Mouse (Mus musculus) cerebellum, adult 2 months (tissue): ENCODE results near the gene Cd300c. TPM values are rescaled to one million over a fixed set of nuclear protein-coding genes. Genes with fewer than 3 reads are reported as not detected.
A peak's percentile ranks its signal among the peaks of the same experiment; 100 is the strongest.
"Not testable (repeated sequence)": the region's sequence is repeated elsewhere in the genome, so short reads cannot be mapped to it uniquely, and the experiment has no call there.

ENCODE experiments used
- DNase-seq, 2 experiments: peaks; one replicate each; pipeline ENCODE4 v3.0.0; 2021
- H3K27ac ChIP-seq: fragments of 200-500 bp; 2 replicates; pipeline ENCODE4 v1.5.1; 2012; ENCODE audit warnings: low read length, control low read depth, inconsistent platforms; ENCODE audit not compliant: insufficient read depth
- H3K27me3 ChIP-seq: fragments of 200-500 bp; 2 replicates; pipeline ENCODE4 v1.6.1; 2012; ENCODE audit warnings: inconsistent platforms, mild to moderate bottlenecking, low read length, moderate library complexity; ENCODE audit not compliant: control insufficient read depth, insufficient read depth
- H3K4me1 ChIP-seq: fragments of 200-500 bp; 2 replicates; pipeline ENCODE4 v1.6.1; 2011; ENCODE audit warnings: low read length; ENCODE audit not compliant: control insufficient read depth, insufficient read depth
- H3K4me3 ChIP-seq: fragments of 200-500 bp; replicated peaks from 2 replicates; pipeline ENCODE3; 2011; ENCODE audit warnings: mild to moderate bottlenecking, low read depth, low read length, control low read depth; ENCODE audit not compliant: insufficient read depth
- CTCF ChIP-seq: fragments of 200-500 bp; IDR thresholded peaks from 2 replicates; pipeline ENCODE4 v1.5.1; 2011; ENCODE audit warnings: low read depth, mild to moderate bottlenecking, control low read depth, low read length, moderate library complexity, borderline replicate concordance; ENCODE audit not compliant: insufficient read depth
- POLR2A ChIP-seq: fragments of 200-500 bp; IDR thresholded peaks from 2 replicates; pipeline ENCODE4 v1.6.1; 2011; ENCODE audit warnings: low read length, control low read depth, borderline replicate concordance; ENCODE audit not compliant: insufficient read depth
- WGBS: fragments of 180-500 bp; shearing (Covaris S2); methylation state at CpG from one replicate; pipeline ENCODE4 v1.1.7; 2018; 5-methylcytosine and 5-hydroxymethylcytosine counted together
- polyA plus RNA-seq: library from polyadenylated mRNA; depleted of rRNA; stranded (reverse); fragments of >200 nt; gene quantifications from 2 replicates; pipeline ENCODE4 v1.2.3, GENCODE M21; 2012; rRNA removed

Gene Cd300c
- polyA plus RNA-seq: 0.18 TPM in 1 of 2 replicates, not detected in the other

- Histone ChIP-seq H3K27me3 (no peaks in the 10 kb centered on the region), H3K4me1 (no peaks in the 10 kb centered on the region; the same call in 1 of the 2 replicates), H3K27ac (no peak within 1 kb of the TSS), H3K4me3 (no peak within 1 kb of the TSS)
- 74% methylated on average over 9 of the region's 9 CpGs for WGBS
- no peak for DNase-seq
- no peak for TF ChIP-seq CTCF
- TF ChIP-seq POLR2A: no peak
Measured at GRCm38 (mm10) chr11:114968752-114969207, at the start of gene Cd300c. TSS of gene Cd300c (minus strand) at chr11:114969157.

GRCm38 (mm10) chr11:115016093-115016492 is 47.1 kb upstream of the Cd300c start, which contains the start of gene Cd300ld2:
TSS of gene Cd300ld2 (minus strand) at chr11:115016193.
- WGBS: no CpG with 5 or more reads among the region's 7 CpGs
- not testable (repeated sequence) for H3K27me3 ChIP-seq, H3K4me3 ChIP-seq, DNase-seq, H3K4me1 ChIP-seq, H3K27ac ChIP-seq

- no peak overlapping the region for H3K27ac ChIP-seq
- no peak for DNase-seq
- H3K4me1 ChIP-seq: peaks cover 7% of the 10 kb centered on the region
- H3K27me3 ChIP-seq: no peaks in the 10 kb centered on the region
- no peak overlapping the region for H3K4me3 ChIP-seq
- 89% methylated on average over 5 of the region's 5 CpGs for WGBS
- no peak for TF ChIP-seq POLR2A
- TF ChIP-seq CTCF: no peak
Measured at GRCm38 (mm10) chr11:115004070-115004469, 35.1 kb upstream of the Cd300c start.

GRCm38 (mm10) chr11:115001474-115002040 is 32.6 kb upstream of the Cd300c start, which contains the start of gene Cd300c2:
TSS of gene Cd300c2 (minus strand) at chr11:115001880.
- H3K27ac ChIP-seq: no peak within 1 kb of the TSS

GRCm38 (mm10) chr11:114989793-114990192 is 20.8 kb upstream of the Cd300c start, which contains the start of gene Cd300ld:
TSS of gene Cd300ld (minus strand) at chr11:114989922.
- no peak for TF ChIP-seq CTCF
- no peak for TF ChIP-seq POLR2A
- Histone ChIP-seq H3K27ac (no peak within 1 kb of the TSS), H3K4me3 (no peak within 1 kb of the TSS), H3K4me1 (no peaks in the 10 kb centered on the region), H3K27me3 (no peaks in the 10 kb centered on the region)
- no peak for DNase-seq
- 86% methylated on average over 4 of the region's 4 CpGs for WGBS

More at GRCm38 (mm10) chr11:115001474-115002040, 32.6 kb upstream of the Cd300c start, which contains the start of gene Cd300c2:
- 49% methylated on average over 7 of the region's 7 CpGs for WGBS
- Histone ChIP-seq H3K4me1 (peaks cover 11% of the 10 kb centered on the region), H3K4me3 (no peak within 1 kb of the TSS), H3K27me3 (no peaks in the 10 kb centered on the region)
- TF ChIP-seq CTCF (no peak), POLR2A (no peak)
- peak in 1 of 2 experiments; percentile 27 for DNase-seq

- H3K27ac ChIP-seq: no peak overlapping the region
- no peaks in the 10 kb centered on the region for H3K27me3 ChIP-seq
- H3K4me3 ChIP-seq: no peak overlapping the region
- 69% methylated on average over 4 of the region's 4 CpGs for WGBS
- no peak for DNase-seq
- TF ChIP-seq POLR2A: no peak
- no peak for TF ChIP-seq CTCF
- no peaks in the 10 kb centered on the region for H3K4me1 ChIP-seq
Measured at GRCm38 (mm10) chr11:114981866-114982265, 12.9 kb upstream of the Cd300c start.

GRCm38 (mm10) chr11:114972726-114973125 is 3.8 kb upstream of the Cd300c start:
- 27% methylated on average over 10 of the region's 10 CpGs for WGBS

GRCm38 (mm10) chr11:114965182-114965828 is 3.7 kb downstream of the Cd300c start:
- Histone ChIP-seq H3K27me3 (no peaks in the 10 kb centered on the region), H3K4me3 (no peak overlapping the region), H3K4me1 (peaks cover 2% of the 10 kb centered on the region), H3K27ac (no peak overlapping the region)
- WGBS: 45% methylated on average over 3 of the region's 3 CpGs
- TF ChIP-seq CTCF (no peak), POLR2A (no peak)
- peak in 1 of 2 experiments; percentile 25 for DNase-seq

More at GRCm38 (mm10) chr11:114972726-114973125, 3.8 kb upstream of the Cd300c start:
- DNase-seq: peak in 1 of 2 experiments; percentile 20
- Histone ChIP-seq H3K4me1 (no peaks in the 10 kb centered on the region; the same call in 1 of the 2 replicates), H3K4me3 (no peak overlapping the region), H3K27me3 (no peaks in the 10 kb centered on the region), H3K27ac (no peak overlapping the region)
- TF ChIP-seq CTCF (no peak), POLR2A (no peak)

- Histone ChIP-seq H3K4me1 (peaks cover 5% of the 10 kb centered on the region), H3K27me3 (no peaks in the 10 kb centered on the region), H3K4me3 (no peak overlapping the region), H3K27ac (no peak overlapping the region)
- WGBS: 15% methylated on average over 1 of the region's 1 CpGs
- TF ChIP-seq CTCF: no peak
- TF ChIP-seq POLR2A: no peak
- peak in 1 of 2 experiments; percentile 23 for DNase-seq
Measured at GRCm38 (mm10) chr11:114960369-114960768, 8.6 kb downstream of the Cd300c start.
